Mouse (Mus musculus) heart, postnatal 25 days (tissue): ENCODE measurements around the gene Ttc26. TPM values are rescaled to one million over a fixed set of nuclear protein-coding genes. Genes with fewer than 3 reads are reported as not detected.
"Not testable (repeated sequence)": the region's sequence is repeated elsewhere in the genome, so short reads cannot be mapped to it uniquely, and the experiment has no call there.

Experiments used
- DNase-seq: peaks from one replicate; pipeline ENCODE4 v3.0.0; 2022; ENCODE audit warnings: low spot score
- intact Hi-C: fragments of 180-260 bp; cut with DNase I; formaldehyde crosslinking; loops from one replicate; pipeline ENCODE4 v1.15.1; 2025
- total RNA-seq, 2 experiments: library from RNA; stranded (reverse); gene quantifications; 2 replicates each; pipeline ENCODE4 v1.2.3; 2021

Ttc26 gene
- total RNA-seq, 2 experiments from 2014 or later = 2.2 to 2.5 TPM

DNA sequence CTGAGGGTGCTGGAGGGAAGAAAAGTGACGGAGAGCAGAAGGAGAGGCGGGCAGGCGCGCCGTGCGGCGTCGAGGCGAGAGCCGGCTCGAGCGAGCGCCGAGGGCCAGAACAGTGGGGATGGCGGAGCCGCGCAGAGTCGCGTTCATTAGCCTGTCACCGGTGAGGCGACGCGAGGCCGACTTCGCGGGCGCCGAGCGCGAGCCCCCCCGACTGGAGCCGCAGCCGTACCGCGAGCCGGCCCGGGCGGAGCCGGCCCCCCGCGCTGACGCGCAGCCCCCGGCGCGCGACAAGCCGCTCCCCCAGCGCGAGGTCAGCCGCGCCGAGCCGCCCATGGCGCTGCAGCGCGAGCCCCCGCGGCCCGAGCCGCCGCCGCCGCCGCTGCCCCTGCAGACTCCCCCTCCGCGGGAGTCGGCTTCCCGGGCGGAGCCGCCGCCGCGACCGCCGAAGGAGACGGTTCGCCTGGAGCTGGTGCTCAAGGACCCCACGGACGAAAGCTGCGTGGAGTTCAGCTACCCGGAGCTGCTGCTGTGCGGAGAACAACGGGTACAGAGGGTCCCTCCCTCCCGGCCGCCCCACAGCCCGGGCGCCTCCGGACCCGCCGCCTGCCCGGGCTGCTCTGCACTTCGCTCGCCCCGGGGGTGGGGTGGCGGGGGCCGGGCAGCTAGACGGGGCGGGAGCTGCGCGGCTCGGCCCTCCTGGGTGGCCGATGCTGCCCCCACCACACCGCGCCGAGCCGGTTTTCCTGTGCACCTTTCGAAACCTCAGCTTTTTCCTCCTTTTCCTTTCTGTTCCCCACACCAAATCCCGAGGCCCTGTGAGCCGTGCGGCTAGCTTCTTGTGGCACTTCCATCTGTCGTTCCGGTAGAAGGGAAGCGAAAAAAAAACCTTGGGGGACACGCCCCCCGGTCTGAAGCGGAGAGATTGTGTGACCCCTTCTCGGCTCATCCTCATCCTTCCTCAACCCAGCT, 53.1 kb downstream of the Ttc26 start:
- intact Hi-C loops = loop anchor here (5.0 kb wide), 3 partner anchors 52 to 98 kb away; partner anchors contain the start of genes Fmc1, Ttc26 and Zc3hav1
- DNase-seq = peak; percentile 47

DNA sequence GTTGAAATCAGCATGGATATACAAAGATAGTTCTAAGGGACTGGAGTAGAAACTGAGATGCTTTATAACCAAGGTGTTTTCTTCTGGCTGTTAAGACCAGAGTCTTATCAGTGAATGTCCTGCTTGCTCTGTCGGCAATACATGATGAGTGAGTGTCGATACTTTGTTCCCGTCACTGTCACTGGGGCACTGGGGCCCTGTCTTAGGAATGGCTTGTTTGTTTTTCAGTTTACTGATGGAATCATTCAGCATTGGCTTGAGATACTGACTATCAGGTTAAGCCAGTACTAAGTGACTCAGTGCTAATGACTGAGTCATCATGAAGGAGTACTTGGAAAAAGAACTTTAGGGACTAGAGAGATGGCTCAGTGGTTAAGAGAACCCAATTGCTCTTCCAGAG, 62.6 kb downstream of the Ttc26 start:
- intact Hi-C loops = no loop called here
- DNase-seq = no peak

DNA sequence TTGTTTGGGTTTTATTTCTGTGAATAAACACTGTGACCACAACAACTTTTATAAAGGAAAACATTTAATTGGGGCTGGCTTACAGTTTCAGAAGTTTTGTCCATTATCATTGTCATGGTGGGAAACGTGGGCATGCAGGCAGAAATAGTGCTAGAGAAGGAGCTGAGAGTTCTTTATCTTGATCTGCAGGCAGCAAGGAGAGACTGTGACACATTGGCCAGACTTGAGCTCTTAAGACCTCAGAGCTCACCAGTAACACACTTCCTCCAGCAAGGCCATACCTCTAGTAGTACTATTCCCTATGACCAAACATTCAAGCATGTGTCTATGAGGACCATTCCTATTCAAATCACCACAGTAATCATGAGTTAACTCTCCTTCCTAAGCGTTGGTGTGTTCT, 67.0 kb downstream of the Ttc26 start:
- DNase-seq = no peak
- intact Hi-C loops = no loop called here

DNA sequence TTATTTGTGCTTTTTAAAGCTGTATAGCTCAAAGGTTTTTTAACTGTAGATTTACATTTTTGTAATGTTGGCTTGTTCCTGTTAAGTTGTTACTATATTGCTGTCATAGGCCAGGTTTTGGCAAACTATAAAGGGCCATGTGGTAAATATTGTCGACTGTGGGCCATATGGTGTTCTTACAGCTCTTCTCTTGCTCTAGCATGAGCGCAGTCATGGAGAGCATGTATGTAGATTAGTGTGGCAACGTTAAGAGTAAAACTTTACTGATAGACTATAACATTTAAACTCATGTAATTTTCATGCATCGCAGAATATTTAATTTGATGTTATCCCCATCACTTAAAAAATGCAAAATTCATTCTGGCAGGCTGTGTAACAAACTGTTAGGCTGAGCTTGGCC, 71.8 kb downstream of the Ttc26 start:
- intact Hi-C loops = no loop called here
- DNase-seq = no peak

DNA sequence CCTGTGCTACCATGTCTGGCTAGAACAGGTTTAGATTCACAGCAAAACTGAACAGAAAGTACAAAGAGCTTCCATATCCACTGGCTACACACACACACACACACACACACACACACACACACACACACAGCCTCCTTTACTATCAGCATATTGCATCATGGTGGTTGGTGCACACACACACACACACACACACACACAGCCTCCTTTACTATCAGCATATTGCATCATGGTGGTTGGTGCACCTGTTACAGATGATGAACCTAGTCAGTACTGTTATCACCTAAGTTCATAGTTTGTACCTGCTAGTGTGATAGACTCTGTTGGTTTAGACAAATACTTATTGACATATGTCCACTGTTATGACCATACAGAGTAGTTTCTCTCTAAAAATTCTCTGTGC, 75.2 kb downstream of the Ttc26 start:
- intact Hi-C loops, DNase-seq: not testable (repeated sequence)

DNA sequence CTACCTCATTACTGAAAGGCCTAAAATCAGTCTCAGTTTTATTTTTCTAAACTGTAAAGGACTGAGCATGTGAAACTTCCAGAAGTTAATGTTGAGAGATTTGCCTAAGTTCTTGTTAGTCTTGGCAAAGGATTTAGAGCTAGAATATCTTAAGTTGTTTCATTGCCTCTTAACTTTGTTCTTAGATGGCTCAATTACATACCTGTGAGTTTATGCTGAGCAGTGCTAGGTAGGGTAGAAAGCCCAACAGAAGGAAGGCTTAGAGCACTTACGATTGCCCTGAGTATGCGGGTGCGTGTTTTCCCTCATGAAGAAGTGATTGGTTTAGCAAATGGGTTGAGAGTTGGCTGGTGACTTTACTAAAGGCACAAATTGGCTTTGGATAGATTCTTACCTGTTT, 76.8 kb downstream of the Ttc26 start:
- no peak for DNase-seq
- intact Hi-C loops = no loop called here

DNA sequence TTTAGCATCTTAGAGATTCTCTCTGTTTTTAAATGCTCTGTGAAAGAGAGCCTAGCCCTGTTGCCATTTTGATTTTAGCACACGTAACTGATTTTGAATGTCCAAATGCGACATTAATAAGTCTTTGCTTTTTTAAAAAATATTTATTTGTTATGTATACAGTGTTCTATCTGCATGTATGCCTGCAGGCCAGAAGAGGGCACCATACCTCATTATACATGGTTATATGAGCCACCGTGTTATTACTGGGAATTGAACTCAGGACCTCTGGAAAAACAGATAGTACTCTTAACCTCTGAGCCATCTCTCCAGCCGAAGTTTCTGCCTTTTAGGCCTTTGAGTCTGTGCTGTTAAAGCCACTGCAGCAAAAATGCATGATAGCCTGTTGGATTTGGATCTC, 88.3 kb downstream of the Ttc26 start:
- DNase-seq = no peak
- intact Hi-C loops = no loop called here

Other genes with a start within 250 kb of the Ttc26 start
- gene D630045J12Rik, start 127.5 kb upstream of the Ttc26 start, total RNA-seq = 1 to 10 TPM; 1.2 to 1.7 TPM
- gene Zc3hav1l, start 82.2 kb upstream of the Ttc26 start, total RNA-seq = 1 to 10 TPM; 1.6 to 2.4 TPM
- gene Zc3hav1, start 26.9 kb upstream of the Ttc26 start, total RNA-seq = 10 to 100 TPM; 12.6 to 15.3 TPM
- gene Ubn2, start 52.5 kb downstream of the Ttc26 start, total RNA-seq = 10 to 100 TPM; 20.7 to 21.5 TPM
- 100 to 1,000 TPM; 231 to 256 TPM for gene Fmc1, start 152.0 kb downstream of the Ttc26 start, total RNA-seq
- gene Luc7l2, start 169.9 kb downstream of the Ttc26 start, total RNA-seq = 10 to 100 TPM; 91.0 to 98.8 TPM